Mouse (Mus musculus) brain, embryonic 18.5 days (tissue): Measurements from ENCODE around the gene Zmynd11.

Source experiments
- DNase-seq: peaks from one replicate; pipeline ENCODE4 v3.0.0-alpha.2; 2012; ENCODE audit warnings: low read depth, low spot score

The Zmynd11 gene

GRCm38 (mm10) chr13:9656613-9657012 is 108.5 kb downstream of the Zmynd11 start:
- DNase-seq: no peak

GRCm38 (mm10) chr13:9653018-9653417 is 112.1 kb downstream of the Zmynd11 start:
- DNase-seq: no peak

- no peak for DNase-seq
Measured at GRCm38 (mm10) chr13:9650580-9650979, 114.5 kb downstream of the Zmynd11 start.

- DNase-seq: no peak
Measured at GRCm38 (mm10) chr13:9649894-9650293, 115.2 kb downstream of the Zmynd11 start.

GRCm38 (mm10) chr13:9648716-9649115 is 116.4 kb downstream of the Zmynd11 start:
- no peak for DNase-seq

- no peak for DNase-seq
Measured at GRCm38 (mm10) chr13:9637949-9638348, 127.2 kb downstream of the Zmynd11 start.

- no peak for DNase-seq
Measured at GRCm38 (mm10) chr13:9636505-9636904, 128.6 kb downstream of the Zmynd11 start.

- no peak for DNase-seq
Measured at GRCm38 (mm10) chr13:9635951-9636350, 129.2 kb downstream of the Zmynd11 start.
